10 mouse cellular contexts compared by ENCODE assay signal in genomic region chr5:112284203-112284582, GRCm38 (mm10). TPM values are rescaled to one million over a fixed set of nuclear protein-coding genes. Genes with fewer than 3 reads are reported as not detected.
DNase-seq lines count a peak whose midpoint lies in the region; ATAC-seq and TF ChIP-seq lines count a peak whose summit lies in the region.
"Had no signal": no experiment of that assay in that cellular context is flagged by ENCODE, and none has a peak within 500 bp of the region (broad histone marks: within the 10 kb centered on the region; RNA-seq: fewer than 3 reads in every experiment).

No protein-coding gene starts in this region.

- H3K9me3 ChIP-seq in heart, postnatal 0 days (replicated peaks; ENCODE audit: control insufficient read depth, low read length): no peaks in the 10 kb centered on the region
- no peaks in the 10 kb centered on the region for H3K9me3 ChIP-seq in lung, embryonic 16.5 days (ENCODE audit: control insufficient read depth, low read length)
- no peaks in the 10 kb centered on the region for H3K9me3 ChIP-seq in stomach, embryonic 15.5 days

- WGBS in heart, postnatal 0 days: 72% methylated on average over 7 of the region's 7 CpGs
- 66% methylated on average over 7 of the region's 7 CpGs for WGBS in lung, embryonic 16.5 days
- WGBS in stomach, embryonic 15.5 days: 69% methylated on average over 7 of the region's 7 CpGs

- no peak overlapping the region for H3K4me2 ChIP-seq in heart, postnatal 0 days (ENCODE audit: low read depth, low read length)
- no peak overlapping the region for H3K4me2 ChIP-seq in lung, embryonic 16.5 days (ENCODE audit: low read depth, low read length)
- H3K4me2 ChIP-seq in stomach, embryonic 15.5 days: no peak overlapping the region

- no peaks in the 10 kb centered on the region for H3K36me3 ChIP-seq in heart, postnatal 0 days (replicated peaks; ENCODE audit: control insufficient read depth, insufficient read depth, low read length)
- no peaks in the 10 kb centered on the region for H3K36me3 ChIP-seq in lung, embryonic 16.5 days (ENCODE audit: control insufficient read depth, insufficient read depth, low read length)
- H3K36me3 ChIP-seq in stomach, embryonic 15.5 days: no peaks in the 10 kb centered on the region

- peaks cover 65% of the 10 kb centered on the region for H3K4me1 ChIP-seq in heart, postnatal 0 days (ENCODE audit: control insufficient read depth, insufficient read depth)
- H3K4me1 ChIP-seq in lung, embryonic 16.5 days (replicated peaks; ENCODE audit: control insufficient read depth, insufficient read depth, low read length): peaks cover 26% of the 10 kb centered on the region
- peaks cover 39% of the 10 kb centered on the region for H3K4me1 ChIP-seq in stomach, embryonic 15.5 days

- no peak for TF ChIP-seq CTCF in heart, postnatal 0 days (IDR thresholded peaks at IDR 0.05; ENCODE audit: low read depth)

- no peak for ATAC-seq in heart, postnatal 0 days (ENCODE audit: insufficient read depth, low read depth)
- ATAC-seq in lung, embryonic 16.5 days (ENCODE audit: low read depth): no peak
- peak; percentile 7; the same call in 1 of the 2 replicates for ATAC-seq in common myeloid progenitor, adult 5-6 weeks (replicated peaks; ENCODE audit: low read depth, poor library complexity, severe bottlenecking)
- ATAC-seq in stomach, embryonic 15.5 days (ENCODE audit: insufficient read depth, low FRiP score, low read depth): no peak

- no peak for TF ChIP-seq EP300 in heart, postnatal 0 days (IDR thresholded peaks at IDR 0.05; ENCODE audit: low read depth)

- peak overlapping the region; percentile 78 for H3K27ac ChIP-seq in heart, postnatal 0 days (ENCODE audit: low read depth)
- H3K27ac ChIP-seq in lung, embryonic 16.5 days (ENCODE audit: low read length): peak overlapping the region; percentile 80
- peak overlapping the region; percentile 14; the same call in 1 of the 2 replicates for H3K27ac ChIP-seq in stomach, embryonic 15.5 days

- no peaks in the 10 kb centered on the region for H3K27me3 ChIP-seq in heart, postnatal 0 days (ENCODE audit: control insufficient read depth, insufficient read depth, low read length)
- H3K27me3 ChIP-seq in lung, embryonic 16.5 days (ENCODE audit: control insufficient read depth, insufficient read depth, low read depth, low read length): no peaks in the 10 kb centered on the region
- H3K27me3 ChIP-seq in stomach, embryonic 15.5 days (replicated peaks): no peaks in the 10 kb centered on the region

- H3K9ac ChIP-seq in heart, postnatal 0 days (replicated peaks; ENCODE audit: low read depth, low read length): no peak overlapping the region
- H3K9ac ChIP-seq in lung, embryonic 16.5 days (ENCODE audit: low read length): 0 out of 2 replicates have a peak overlapping the region, but pooled peaks have one; percentile 8
- no peak overlapping the region for H3K9ac ChIP-seq in stomach, embryonic 15.5 days

- DNase-seq in heart, postnatal 0 days (ENCODE audit: low spot score): no peak
- no peak for DNase-seq in heart, adult 18-20 months
- no peak for DNase-seq in lung, postnatal 14 days
- DNase-seq in urinary bladder, adult 18-20 months (ENCODE audit: low spot score in 2 of 2): no peak
- DNase-seq: adrenal gland, postnatal 25 days; cerebellum, postnatal 10 days; gastrocnemius, postnatal 25 days had no signal

- no peak overlapping the region for H3K4me3 ChIP-seq in heart, postnatal 0 days (ENCODE audit: low read depth, low read length)
- H3K4me3 ChIP-seq in lung, embryonic 16.5 days (ENCODE audit: low read length): no peak overlapping the region
- H3K4me3 ChIP-seq in stomach, embryonic 15.5 days (replicated peaks): no peak overlapping the region

RNA-seq across cellular contexts. Expression of gene Tpst2, which starts 7.7 kb away (rescaled TPM):
- 86.1 and 96.0 TPM in 2 replicates for total RNA-seq in heart, postnatal 0 days (2014; rRNA removed; ENCODE audit: low replicate concordance)
- polyA plus RNA-seq in heart, postnatal 0 days (2015; fragmentation: Nextera tagmentation; extraction: Ambion mirVana): 42.9 and 43.8 TPM in 2 replicates
- total RNA-seq in heart, adult 18-20 months (2021): 10 to 100 TPM; 47.1 to 50.0 TPM
- polyA plus RNA-seq in lung, embryonic 16.5 days (2015; fragmentation: Nextera tagmentation; extraction: Ambion mirVana): 66.8 and 67.9 TPM in 2 replicates
- total RNA-seq in common myeloid progenitor, adult 5-6 weeks (2017): 23.7 and 32.0 TPM in 2 replicates
- polyA plus RNA-seq in stomach, embryonic 15.5 days (2015; fragmentation: Nextera tagmentation; extraction: Ambion mirVana): 40.8 and 44.4 TPM in 2 replicates

RNA-seq across cellular contexts. Expression of gene Crybb1, which starts 28.6 kb away (rescaled TPM):
- not detected in 2 replicates for total RNA-seq in heart, postnatal 0 days (2014; rRNA removed; ENCODE audit: low replicate concordance)
- 0.26 and 0.54 TPM in 2 replicates for polyA plus RNA-seq in heart, postnatal 0 days (2015; fragmentation: Nextera tagmentation; extraction: Ambion mirVana)
- 1 to 10 TPM; 2.0 to 3.1 TPM for total RNA-seq in heart, adult 18-20 months (2021)
- polyA plus RNA-seq in lung, embryonic 16.5 days (2015; fragmentation: Nextera tagmentation; extraction: Ambion mirVana): 3.1 and 3.5 TPM in 2 replicates
- not detected in 2 replicates for total RNA-seq in common myeloid progenitor, adult 5-6 weeks (2017)
- polyA plus RNA-seq in stomach, embryonic 15.5 days (2015; fragmentation: Nextera tagmentation; extraction: Ambion mirVana): 4.0 TPM in 2 replicates

RNA-seq across cellular contexts. Expression of gene Cryba4, which starts 31.9 kb away (rescaled TPM):
- total RNA-seq in heart, postnatal 0 days (2014; rRNA removed; ENCODE audit: low replicate concordance): 0.39 and 1.6 TPM in 2 replicates
- 3.7 and 4.1 TPM in 2 replicates for polyA plus RNA-seq in heart, postnatal 0 days (2015; fragmentation: Nextera tagmentation; extraction: Ambion mirVana)
- total RNA-seq in heart, adult 18-20 months (2021): 1 to 10 TPM; 5.7 to 6.6 TPM
- polyA plus RNA-seq in lung, embryonic 16.5 days (2015; fragmentation: Nextera tagmentation; extraction: Ambion mirVana): 0.84 and 1.0 TPM in 2 replicates
- not detected in 2 replicates for total RNA-seq in common myeloid progenitor, adult 5-6 weeks (2017)
- 1.7 TPM in 2 replicates for polyA plus RNA-seq in stomach, embryonic 15.5 days (2015; fragmentation: Nextera tagmentation; extraction: Ambion mirVana)

RNA-seq across cellular contexts. Expression of gene Tfip11, which starts 42.0 kb away (rescaled TPM):
- total RNA-seq in heart, postnatal 0 days (2014; rRNA removed; ENCODE audit: low replicate concordance): 6.5 and 11.4 TPM in 2 replicates
- 11.7 TPM in 2 replicates for polyA plus RNA-seq in heart, postnatal 0 days (2015; fragmentation: Nextera tagmentation; extraction: Ambion mirVana)
- 10 to 100 TPM; 20.5 to 20.8 TPM for total RNA-seq in heart, adult 18-20 months (2021)
- 31.1 TPM in 2 replicates for polyA plus RNA-seq in lung, embryonic 16.5 days (2015; fragmentation: Nextera tagmentation; extraction: Ambion mirVana)
- 18.6 and 23.8 TPM in 2 replicates for total RNA-seq in common myeloid progenitor, adult 5-6 weeks (2017)
- 23.3 and 25.3 TPM in 2 replicates for polyA plus RNA-seq in stomach, embryonic 15.5 days (2015; fragmentation: Nextera tagmentation; extraction: Ambion mirVana)

RNA-seq across cellular contexts. Expression of gene Srrd, which starts 58.6 kb away (rescaled TPM):
- total RNA-seq in heart, postnatal 0 days (2014; rRNA removed; ENCODE audit: low replicate concordance): 57.9 and 65.2 TPM in 2 replicates
- 14.1 and 18.2 TPM in 2 replicates for polyA plus RNA-seq in heart, postnatal 0 days (2015; fragmentation: Nextera tagmentation; extraction: Ambion mirVana)
- 10 to 100 TPM in 1 of 2 experiments, 1 to 10 TPM in 1; 6.8 to 10.0 TPM for total RNA-seq in heart, adult 18-20 months (2021)
- polyA plus RNA-seq in lung, embryonic 16.5 days (2015; fragmentation: Nextera tagmentation; extraction: Ambion mirVana): 34.5 and 36.8 TPM in 2 replicates
- total RNA-seq in common myeloid progenitor, adult 5-6 weeks (2017): 10.3 and 20.0 TPM in 2 replicates
- polyA plus RNA-seq in stomach, embryonic 15.5 days (2015; fragmentation: Nextera tagmentation; extraction: Ambion mirVana): 34.0 and 37.3 TPM in 2 replicates

Comparison
In these comparisons a context has a peak if more than half of its experiments do, and no peak if none do; other contexts are left out.
1. H3K27ac ChIP-seq: peak in every context shown above with its lines; median percentile 80 in lung, embryonic 16.5 days; 78 in heart, postnatal 0 days; 14 in stomach, embryonic 15.5 days.